Mouse (Mus musculus) olfactory bulb, adult 2 months (tissue): ENCODE results near the gene March2.

Experiments
- CTCF ChIP-seq: fragments of 200-500 bp; IDR thresholded peaks from 2 replicates; pipeline ENCODE4 v1.5.1; 2012; ENCODE audit warnings: low read depth, mild to moderate bottlenecking, low read length, moderate library complexity; ENCODE audit not compliant: insufficient read depth
- POLR2A ChIP-seq: fragments of 200-500 bp; IDR thresholded peaks from 2 replicates; pipeline ENCODE4 v1.6.1; 2012; ENCODE audit warnings: mild to moderate bottlenecking, low read depth, low read length, moderate library complexity; ENCODE audit not compliant: insufficient read depth

GRCm38 (mm10) chr17:33666813-33667212, 51.7 kb downstream of the March2 start:
- TF ChIP-seq CTCF, result no peak
- TF ChIP-seq POLR2A, result no peak
